Mouse (Mus musculus) ES-E14 (cell line): ENCODE measurements at regions not wholly inside any gene's neighbourhood (a gene's known extent, or its start where the extent isn't known, plus 50 kb on each side); places are given as distances from the start of the nearest gene placed in this dataset.

ENCODE experiments used
- MAFK ChIP-seq: IDR thresholded peaks from 2 replicates; pipeline ENCODE4 v1.6.1; 2014; ENCODE audit warnings: mild to moderate bottlenecking, low read depth, low read length, inconsistent platforms; ENCODE audit not compliant: insufficient read depth
- ZC3H11A ChIP-seq: IDR thresholded peaks from 2 replicates; pipeline ENCODE4 v1.6.1; 2012; ENCODE audit warnings: low read depth, mild to moderate bottlenecking, inconsistent platforms, low read length, borderline replicate concordance

- TF ChIP-seq ZC3H11A (no peak), MAFK (no peak)
Measured at GRCm38 (mm10) chr8:6608891-6609290, 1503.7 kb upstream of the Slc10a2 start.
